8 mouse cellular contexts compared by ENCODE assay signal in the genomic region with DNA sequence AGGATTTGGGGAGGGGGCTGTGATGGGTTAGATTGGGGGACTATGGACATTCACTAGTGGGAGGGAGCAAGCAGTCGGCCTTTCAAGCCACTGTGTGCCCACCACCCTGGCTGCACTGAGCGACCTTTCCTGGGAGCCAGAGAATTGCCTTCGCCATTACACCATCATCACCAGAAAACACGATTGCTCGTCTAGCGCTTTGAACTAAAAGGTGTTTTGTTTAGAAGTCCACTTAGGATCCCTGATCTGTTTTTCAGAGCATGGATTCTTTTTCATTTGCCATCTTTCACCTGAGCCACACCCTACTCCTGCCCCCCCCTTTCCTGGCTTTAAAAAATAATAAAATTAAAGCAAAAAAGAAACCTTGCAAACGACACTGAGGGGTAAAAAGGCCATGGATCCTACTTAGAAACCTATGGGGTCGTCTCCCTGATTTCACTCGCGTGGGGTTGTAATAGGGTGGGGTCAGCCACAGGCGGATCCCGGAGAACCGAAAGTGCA. TPM values are rescaled to one million over a fixed set of nuclear protein-coding genes. Genes with fewer than 3 reads are reported as not detected.
DNase-seq lines count a peak whose midpoint lies in the region; ATAC-seq and TF ChIP-seq lines count a peak whose summit lies in the region.

No protein-coding gene starts in this region.

- no peak for TF ChIP-seq POLR2A in brain, embryonic 14.5 days (IDR thresholded peaks at IDR 0.05; ENCODE audit: borderline replicate concordance, extremely low read depth, insufficient read depth, insufficient read length, poor library complexity, severe bottlenecking)

- peak; percentile 28; the same call in 1 of the 2 replicates for ATAC-seq in kidney, embryonic 14.5 days (ENCODE audit: low FRiP score, low TSS enrichment)
- peak; percentile 29; the same call in 1 of the 2 replicates for ATAC-seq in hindbrain, embryonic 13.5 days (ENCODE audit: low FRiP score)
- ATAC-seq in megakaryocyte, adult 5-6 weeks (ENCODE audit: poor library complexity, severe bottlenecking): peak; percentile 12; the same call in 1 of the 2 replicates

- H3K27me3 ChIP-seq in kidney, embryonic 14.5 days (ENCODE audit: control insufficient read depth, insufficient read depth, low read length): no peaks in the 10 kb centered on the region
- no peaks in the 10 kb centered on the region for H3K27me3 ChIP-seq in hindbrain, embryonic 13.5 days

- peak overlapping the region; percentile 91 for H3K4me2 ChIP-seq in kidney, embryonic 14.5 days (replicated peaks; ENCODE audit: low read depth, low read length)
- peak overlapping the region; percentile 73 for H3K4me2 ChIP-seq in hindbrain, embryonic 13.5 days

- peak overlapping the region; percentile 99 for H3K27ac ChIP-seq in kidney, embryonic 14.5 days (ENCODE audit: low read depth, low read length)
- peak overlapping the region; percentile 92 for H3K27ac ChIP-seq in hindbrain, embryonic 13.5 days

- peaks cover 8% of the 10 kb centered on the region; the same call in 1 of the 2 replicates for H3K36me3 ChIP-seq in kidney, embryonic 14.5 days (ENCODE audit: control insufficient read depth, insufficient read depth, low read length)
- H3K36me3 ChIP-seq in hindbrain, embryonic 13.5 days: no peaks in the 10 kb centered on the region

- H3K9me3 ChIP-seq in kidney, embryonic 14.5 days (ENCODE audit: control insufficient read depth, low read length): no peaks in the 10 kb centered on the region
- H3K9me3 ChIP-seq in hindbrain, embryonic 13.5 days: no peaks in the 10 kb centered on the region

- H3K4me3 ChIP-seq in kidney, embryonic 14.5 days (ENCODE audit: low read length): peak overlapping the region; percentile 55
- H3K4me3 ChIP-seq in hindbrain, embryonic 13.5 days: peak overlapping the region; percentile 62

- no peak for DNase-seq in kidney, postnatal 10 days
- peak; percentile 49 for DNase-seq in brain, embryonic 14.5 days (ENCODE audit: low read depth)
- DNase-seq in frontal cortex, postnatal 10 days (ENCODE audit: low spot score in 2 of 2): no peak
- no peak for DNase-seq in left cerebral cortex, postnatal 10 days (ENCODE audit: extremely low spot score in 1 of 2, low spot score in 2 of 2)
- DNase-seq in urinary bladder, postnatal 10 days (ENCODE audit: low spot score): no peak

- 1% methylated on average over 13 of the region's 13 CpGs for WGBS in kidney, embryonic 14.5 days
- WGBS in hindbrain, embryonic 13.5 days: 1% methylated on average over 13 of the region's 13 CpGs

- H3K4me1 ChIP-seq in kidney, embryonic 14.5 days (ENCODE audit: control insufficient read depth, insufficient read depth, low read length): peaks cover 17% of the 10 kb centered on the region; the same call in 1 of the 2 replicates
- peaks cover 32% of the 10 kb centered on the region for H3K4me1 ChIP-seq in hindbrain, embryonic 13.5 days (replicated peaks)

- H3K9ac ChIP-seq in kidney, embryonic 14.5 days (ENCODE audit: low read depth, low read length): peak overlapping the region; percentile 76
- peak overlapping the region; percentile 72 for H3K9ac ChIP-seq in hindbrain, embryonic 13.5 days

- no peak for TF ChIP-seq CTCF in brain, embryonic 14.5 days (IDR thresholded peaks at IDR 0.05; ENCODE audit: borderline replicate concordance, extremely low read depth, insufficient read depth, insufficient read length)

- intact Hi-C loops in left cerebral cortex, postnatal 10 days (cut with DNase I): no loop called here

RNA-seq across cellular contexts. Expression of a gene that starts 7.4 kb away (rescaled TPM):
- polyA plus RNA-seq in kidney, embryonic 14.5 days (2014; fragmentation: Nextera tagmentation; extraction: Ambion mirVana): 14.5 and 15.3 TPM in 2 replicates
- 45.8 and 55.9 TPM in 2 replicates for polyA plus RNA-seq in brain, embryonic 14.5 days (2012; rRNA removed)
- 27.1 and 27.2 TPM in 2 replicates for polyA plus RNA-seq in hindbrain, embryonic 13.5 days (2015; fragmentation: Nextera tagmentation; extraction: Ambion mirVana)
- 44.0 and 52.2 TPM in 2 replicates for total RNA-seq in megakaryocyte, adult 5-6 weeks (2015)
- 92.3 and 104 TPM in 2 replicates for total RNA-seq in megakaryocyte, adult 5-6 weeks (2017)
- total RNA-seq in left cerebral cortex, postnatal 10 days (2021): 10 to 100 TPM; 45.0 to 46.9 TPM

RNA-seq across cellular contexts. Expression of a gene that starts 29.3 kb away (rescaled TPM):
- 12.1 and 13.1 TPM in 2 replicates for polyA plus RNA-seq in kidney, embryonic 14.5 days (2014; fragmentation: Nextera tagmentation; extraction: Ambion mirVana)
- 39.2 and 54.7 TPM in 2 replicates for polyA plus RNA-seq in brain, embryonic 14.5 days (2012; rRNA removed)
- 39.0 and 45.1 TPM in 2 replicates for polyA plus RNA-seq in hindbrain, embryonic 13.5 days (2015; fragmentation: Nextera tagmentation; extraction: Ambion mirVana)
- 7.4 and 9.8 TPM in 2 replicates for total RNA-seq in megakaryocyte, adult 5-6 weeks (2015)
- 7.7 and 11.0 TPM in 2 replicates for total RNA-seq in megakaryocyte, adult 5-6 weeks (2017)
- total RNA-seq in left cerebral cortex, postnatal 10 days (2021): 10 to 100 TPM; 23.4 to 26.0 TPM

RNA-seq across cellular contexts. Expression of a gene that starts 53.9 kb away (rescaled TPM):
- polyA plus RNA-seq in kidney, embryonic 14.5 days (2014; fragmentation: Nextera tagmentation; extraction: Ambion mirVana): 4.4 and 4.6 TPM in 2 replicates
- polyA plus RNA-seq in brain, embryonic 14.5 days (2012; rRNA removed): 2.2 and 2.8 TPM in 2 replicates
- polyA plus RNA-seq in hindbrain, embryonic 13.5 days (2015; fragmentation: Nextera tagmentation; extraction: Ambion mirVana): 3.2 and 3.8 TPM in 2 replicates
- total RNA-seq in megakaryocyte, adult 5-6 weeks (2015): 0.21 and 0.89 TPM in 2 replicates
- total RNA-seq in megakaryocyte, adult 5-6 weeks (2017): 0.40 and 0.49 TPM in 2 replicates
- total RNA-seq in left cerebral cortex, postnatal 10 days (2021): 1 to 10 TPM; 5.4 to 5.7 TPM
